Mouse (Mus musculus) lung, embryonic 16.5 days (tissue): ENCODE results near the gene Cass4. TPM values are rescaled to one million over a fixed set of nuclear protein-coding genes. Genes with fewer than 3 reads are reported as not detected.

ENCODE experiments used
- ATAC-seq: fragments of 200-750 bp; cut with Nextera tagmentation; 2 replicates; pipeline ENCODE4 v1.8.0; 2017; ENCODE audit warnings: low read depth, mild to moderate bottlenecking, moderate library complexity
- H3K27ac ChIP-seq: fragments of 300-500 bp; sonication (generic); 2 replicates; pipeline ENCODE4 v1.5.1; 2014; ENCODE audit warnings: mild to moderate bottlenecking, control low read depth, low read length
- H3K27me3 ChIP-seq: fragments of 300-500 bp; sonication (generic); 2 replicates; pipeline ENCODE4 v1.6.1; 2014; ENCODE audit warnings: low read depth, low read length, mixed read lengths; ENCODE audit not compliant: control insufficient read depth, insufficient read depth
- H3K36me3 ChIP-seq: fragments of 300-500 bp; sonication (generic); 2 replicates; pipeline ENCODE4 v1.6.1; 2014; ENCODE audit warnings: low read length; ENCODE audit not compliant: control insufficient read depth, insufficient read depth
- H3K4me1 ChIP-seq: fragments of 300-500 bp; sonication (generic); replicated peaks from 2 replicates; pipeline ENCODE4 v1.6.1; 2014; ENCODE audit warnings: low read length, mixed read lengths; ENCODE audit not compliant: control insufficient read depth, insufficient read depth
- H3K4me2 ChIP-seq: fragments of 300-500 bp; sonication (generic); 2 replicates; pipeline ENCODE4 v1.6.1; 2014; ENCODE audit warnings: low read depth, low read length, control low read depth
- H3K4me3 ChIP-seq: fragments of 300-500 bp; sonication (generic); 2 replicates; pipeline ENCODE4 v1.5.1; 2014; ENCODE audit warnings: mild to moderate bottlenecking, low read length, control low read depth
- H3K9ac ChIP-seq: fragments of 300-500 bp; sonication (generic); 2 replicates; pipeline ENCODE4 v1.6.1; 2014; ENCODE audit warnings: low read length, control low read depth
- H3K9me3 ChIP-seq: fragments of 300-500 bp; sonication (generic); 2 replicates; pipeline ENCODE4 v1.6.1; 2016; ENCODE audit warnings: low read length; ENCODE audit not compliant: control insufficient read depth
- WGBS: fragments of 180-500 bp; shearing (Covaris S2); extraction: QIAGEN DNeasy Blood & Tissue Kit; methylation state at CpG from one replicate; pipeline ENCODE4 v1.1.7; 2014; 5-methylcytosine and 5-hydroxymethylcytosine counted together
- polyA plus RNA-seq: library from polyadenylated mRNA; unstranded; fragments of >200 nt; fragmentation: Nextera tagmentation; extraction: Ambion mirVana; gene quantifications from 2 replicates; pipeline ENCODE4 v1.2.1, GENCODE M21; 2015

Cass4 gene
- polyA plus RNA-seq, 1 experiment from 2014 or later, result 9.0 TPM

DNA sequence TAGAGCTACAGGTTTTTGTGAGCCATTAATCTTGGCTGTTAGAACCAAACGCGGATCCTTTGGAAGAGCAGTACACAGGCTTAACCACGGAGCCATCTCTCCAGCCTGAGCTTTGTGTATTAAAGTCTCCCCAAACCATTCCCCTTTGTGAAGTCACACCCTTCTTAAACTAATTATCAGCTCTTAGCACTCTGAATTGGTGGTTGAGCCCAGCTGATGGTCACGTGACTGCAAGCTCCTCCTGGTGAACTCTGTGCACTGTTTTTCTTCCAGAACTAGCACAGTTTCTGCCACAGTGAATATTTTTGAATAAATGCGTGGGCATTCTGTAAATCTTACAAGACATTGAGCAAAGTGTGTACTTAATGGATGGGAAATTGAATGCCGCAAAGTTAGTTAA lies 47.6 kb downstream of the Cass4 start:
- Histone ChIP-seq H3K4me2 (peak overlapping the region; percentile 84), H3K4me3 (peak overlapping the region; percentile 82), H3K9ac (peak overlapping the region; percentile 79), H3K27ac (no peak overlapping the region), H3K9me3 (no peaks in the 10 kb centered on the region), H3K4me1 (peaks cover 9% of the 10 kb centered on the region), H3K27me3 (no peaks in the 10 kb centered on the region), H3K36me3 (peaks cover 5% of the 10 kb centered on the region)
- WGBS, result 28% methylated on average over 6 of the region's 6 CpGs
- no peak for ATAC-seq

DNA sequence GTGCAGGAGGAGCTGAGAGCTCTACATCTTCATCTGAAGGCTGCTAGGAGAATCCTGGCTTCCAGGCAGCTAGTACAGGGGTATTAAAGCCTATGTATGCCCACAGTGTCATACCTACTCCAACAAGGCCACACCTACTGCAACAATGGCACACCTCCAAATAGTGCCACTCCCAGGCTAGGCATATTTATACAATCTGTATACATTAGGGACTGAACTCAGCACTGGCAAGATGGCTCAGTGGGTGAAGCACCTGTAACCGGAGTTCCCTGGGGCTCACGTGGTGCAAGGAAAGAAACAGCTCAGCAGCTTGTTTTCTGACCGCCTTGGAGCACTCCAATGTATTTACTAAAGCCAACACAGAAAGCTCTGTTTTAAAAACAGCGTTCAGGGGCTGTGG lies 52.0 kb downstream of the Cass4 start:
- H3K4me1 ChIP-seq, result peaks cover 9% of the 10 kb centered on the region
- H3K4me3 ChIP-seq, result no peak overlapping the region
- no peaks in the 10 kb centered on the region for H3K9me3 ChIP-seq
- H3K36me3 ChIP-seq, result peaks cover 28% of the 10 kb centered on the region
- H3K4me2 ChIP-seq, result no peak overlapping the region
- ATAC-seq, result no peak
- no peaks in the 10 kb centered on the region for H3K27me3 ChIP-seq
- no peak overlapping the region for H3K9ac ChIP-seq
- no peak overlapping the region for H3K27ac ChIP-seq
- WGBS, result 87% methylated on average over 4 of the region's 4 CpGs

DNA sequence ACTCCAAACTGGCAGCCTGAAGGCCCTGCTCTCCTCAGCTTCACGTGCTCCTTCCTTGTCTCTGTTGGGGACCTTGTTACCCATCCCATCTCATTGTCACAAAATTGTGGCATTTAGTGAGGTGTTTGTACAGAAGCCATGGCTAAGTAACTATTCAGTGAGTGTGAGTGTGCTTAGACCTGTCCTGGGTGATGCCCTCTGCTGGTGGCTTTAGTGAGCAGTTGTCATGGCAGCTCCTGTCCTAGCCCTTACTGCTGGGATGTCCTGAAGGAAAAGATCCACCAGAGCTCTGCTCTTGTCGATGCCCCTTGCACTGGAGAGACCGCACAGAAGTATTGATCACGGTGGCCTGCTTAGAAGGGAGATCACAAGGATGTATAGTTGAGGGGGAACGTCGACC lies 53.7 kb downstream of the Cass4 start:
- H3K36me3 ChIP-seq, result peaks cover 33% of the 10 kb centered on the region
- 84% methylated on average over 6 of the region's 6 CpGs for WGBS
- no peaks in the 10 kb centered on the region for H3K4me1 ChIP-seq
- no peak overlapping the region for H3K9ac ChIP-seq
- ATAC-seq, result peak; percentile 64; the same call in 1 of the 2 replicates
- H3K27ac ChIP-seq, result no peak overlapping the region
- no peaks in the 10 kb centered on the region for H3K27me3 ChIP-seq
- no peak overlapping the region for H3K4me2 ChIP-seq
- no peak overlapping the region for H3K4me3 ChIP-seq
- no peaks in the 10 kb centered on the region for H3K9me3 ChIP-seq

DNA sequence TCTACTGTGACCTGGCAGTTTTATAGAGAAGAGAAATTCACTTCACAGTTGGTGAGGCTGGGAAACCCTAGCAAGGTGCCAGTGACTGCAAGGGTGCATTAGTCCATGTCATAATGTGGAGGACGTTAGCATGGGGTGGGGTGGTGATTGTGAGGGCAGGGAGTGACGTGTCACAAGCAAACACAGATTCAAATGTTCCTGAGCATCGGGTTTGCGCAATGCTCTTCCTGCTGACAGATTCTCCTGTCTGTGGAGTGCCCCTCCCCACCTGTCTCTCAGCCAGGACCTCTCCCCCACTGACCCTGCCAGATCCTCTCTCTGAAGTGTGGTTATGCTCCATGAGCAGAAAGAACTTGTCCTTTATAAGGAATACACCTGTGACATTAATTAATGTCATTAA lies 54.7 kb downstream of the Cass4 start:
- Histone ChIP-seq H3K36me3 (peaks cover 33% of the 10 kb centered on the region), H3K27ac (no peak overlapping the region), H3K4me3 (no peak overlapping the region), H3K4me1 (no peaks in the 10 kb centered on the region), H3K27me3 (no peaks in the 10 kb centered on the region), H3K9me3 (no peaks in the 10 kb centered on the region), H3K4me2 (no peak overlapping the region), H3K9ac (no peak overlapping the region)
- ATAC-seq, result no peak
- WGBS, result 83% methylated on average over 4 of the region's 4 CpGs

DNA sequence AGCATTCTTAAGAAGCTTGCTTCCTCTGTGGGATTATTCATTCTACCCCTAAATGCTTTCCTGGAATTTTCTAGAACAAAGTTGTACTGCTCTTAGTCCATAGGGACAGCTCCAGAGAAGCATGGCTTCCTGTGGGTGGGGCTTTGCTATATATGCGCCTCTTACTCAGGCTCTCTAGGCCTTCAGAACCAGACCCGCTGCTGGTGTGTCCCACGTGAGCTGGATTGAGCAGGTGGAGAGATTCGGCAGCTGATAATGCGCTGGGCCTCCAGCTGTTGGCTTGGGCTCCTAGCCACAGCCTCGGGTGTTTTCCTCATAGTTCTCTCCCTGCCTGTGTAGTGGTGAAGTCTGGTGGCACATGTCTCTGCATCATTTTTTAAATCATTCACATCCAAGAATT lies 57.0 kb downstream of the Cass4 start:
- H3K4me2 ChIP-seq, result no peak overlapping the region
- ATAC-seq, result no peak
- WGBS, result 83% methylated on average over 6 of the region's 6 CpGs
- H3K27ac ChIP-seq, result no peak overlapping the region
- no peak overlapping the region for H3K9ac ChIP-seq
- H3K4me3 ChIP-seq, result no peak overlapping the region
- H3K9me3 ChIP-seq, result no peaks in the 10 kb centered on the region
- no peaks in the 10 kb centered on the region for H3K4me1 ChIP-seq
- no peaks in the 10 kb centered on the region for H3K27me3 ChIP-seq
- H3K36me3 ChIP-seq, result peaks cover 30% of the 10 kb centered on the region

DNA sequence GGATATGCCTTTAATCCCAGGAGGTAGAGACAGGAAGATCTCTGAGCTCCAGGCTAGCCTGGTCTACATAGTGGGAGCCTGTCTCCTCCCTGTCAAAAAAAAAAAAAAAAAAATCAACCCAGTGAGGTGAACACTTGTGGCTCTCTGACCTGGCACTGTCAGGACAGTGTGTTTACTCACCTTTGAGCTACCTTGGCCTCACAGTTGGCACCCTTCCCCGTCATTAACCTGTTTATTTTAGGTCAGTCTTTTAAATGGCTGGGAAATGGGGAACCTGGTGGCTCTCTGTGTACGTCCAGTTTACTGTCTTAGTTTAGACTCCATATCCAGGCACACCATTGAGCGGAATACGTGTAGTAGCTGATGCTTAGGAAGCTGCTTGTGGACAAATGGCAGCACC lies 58.4 kb downstream of the Cass4 start:
- H3K9ac ChIP-seq, result no peak overlapping the region
- no peaks in the 10 kb centered on the region for H3K4me1 ChIP-seq
- peaks cover 19% of the 10 kb centered on the region for H3K36me3 ChIP-seq
- 84% methylated on average over 4 of the region's 4 CpGs for WGBS
- no peak overlapping the region for H3K27ac ChIP-seq
- ATAC-seq, result no peak
- H3K27me3 ChIP-seq, result no peaks in the 10 kb centered on the region
- no peak overlapping the region for H3K4me2 ChIP-seq
- H3K4me3 ChIP-seq, result no peak overlapping the region
- H3K9me3 ChIP-seq, result no peaks in the 10 kb centered on the region

DNA sequence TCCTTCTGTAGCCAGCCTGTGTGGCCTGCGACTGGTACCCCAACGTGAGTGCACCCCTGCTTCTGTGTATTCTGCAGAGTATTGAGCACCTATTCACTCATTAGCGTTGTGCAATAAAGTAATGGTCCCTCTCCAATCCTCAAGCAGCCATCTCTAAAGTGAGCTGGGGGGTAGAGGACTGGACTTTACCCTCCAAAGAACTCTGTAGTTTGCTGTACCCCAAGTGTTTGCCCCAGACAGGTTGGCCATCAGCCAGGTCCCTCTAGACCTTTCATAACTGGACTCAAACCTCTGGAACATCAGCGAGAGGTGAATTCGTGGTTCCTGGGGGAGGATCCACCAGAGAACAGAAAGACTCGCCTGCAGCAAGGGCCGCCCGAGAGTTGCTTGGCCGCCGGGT lies 58.9 kb downstream of the Cass4 start:
- no peak overlapping the region for H3K27ac ChIP-seq
- ATAC-seq, result no peak
- H3K9ac ChIP-seq, result no peak overlapping the region
- H3K9me3 ChIP-seq, result no peaks in the 10 kb centered on the region
- H3K4me1 ChIP-seq, result no peaks in the 10 kb centered on the region
- H3K27me3 ChIP-seq, result no peaks in the 10 kb centered on the region
- H3K4me2 ChIP-seq, result no peak overlapping the region
- no peak overlapping the region for H3K4me3 ChIP-seq
- peaks cover 17% of the 10 kb centered on the region for H3K36me3 ChIP-seq
- WGBS, result 91% methylated on average over 7 of the region's 10 CpGs

DNA sequence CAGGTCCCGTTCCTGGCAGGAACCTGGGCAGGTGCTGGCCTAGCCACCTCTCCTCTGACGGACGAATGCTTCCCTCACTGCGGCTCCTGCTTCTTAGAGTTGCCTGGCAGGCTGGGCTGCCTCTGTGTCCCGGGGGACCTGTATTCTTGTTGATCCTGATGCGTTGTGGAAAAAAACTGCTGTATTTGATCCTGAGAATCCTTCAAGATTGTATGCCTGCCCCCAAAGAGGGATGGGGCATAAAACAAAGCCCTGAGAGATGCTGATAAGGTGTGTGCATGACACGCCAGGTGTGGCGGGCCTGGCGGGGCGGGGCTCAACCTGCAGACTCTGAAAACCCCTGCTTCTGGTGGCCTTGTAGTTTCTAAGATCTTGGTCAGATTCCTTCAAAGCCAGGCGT lies 64.9 kb downstream of the Cass4 start, which contains the start of gene Gcnt7:
Gene Gcnt7 (minus strand): TSS at position 101 of the 400 bp plus-strand sequence.
- Histone ChIP-seq H3K4me2 (no peak within 1 kb of the TSS), H3K27me3 (no peaks in the 10 kb centered on the region), H3K36me3 (peaks cover 1% of the 10 kb centered on the region; the same call in 1 of the 2 replicates), H3K9ac (no peak within 1 kb of the TSS), H3K4me1 (no peaks in the 10 kb centered on the region), H3K27ac (no peak within 1 kb of the TSS), H3K9me3 (no peaks in the 10 kb centered on the region), H3K4me3 (no peak within 1 kb of the TSS)
- no peak for ATAC-seq
- WGBS, result 83% methylated on average over 11 of the region's 11 CpGs

DNA sequence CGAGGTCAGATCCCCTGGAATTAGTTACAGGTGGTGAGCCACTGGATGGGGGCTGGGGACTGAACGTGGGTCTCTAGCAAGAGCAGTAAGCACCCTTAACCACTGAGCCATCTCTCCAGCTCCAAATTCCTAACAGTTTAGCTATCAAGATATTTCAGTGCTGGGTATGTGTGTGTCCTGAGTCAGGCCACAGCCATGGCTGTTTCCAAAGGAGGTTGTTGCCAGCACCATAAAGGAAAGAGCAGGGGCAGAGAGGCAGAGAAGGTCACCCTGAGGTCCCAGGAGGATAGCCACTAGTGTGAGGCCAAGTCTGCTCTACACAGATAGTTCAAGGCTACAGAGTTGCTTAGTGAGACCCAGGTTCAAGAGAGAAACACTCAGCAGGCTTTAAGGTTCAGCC lies 67.1 kb downstream of the Cass4 start:
- Histone ChIP-seq H3K9me3 (no peaks in the 10 kb centered on the region), H3K36me3 (peaks cover 6% of the 10 kb centered on the region; the same call in 1 of the 2 replicates), H3K9ac (no peak overlapping the region), H3K27me3 (no peaks in the 10 kb centered on the region), H3K4me2 (no peak overlapping the region), H3K4me1 (no peaks in the 10 kb centered on the region), H3K4me3 (no peak overlapping the region), H3K27ac (no peak overlapping the region)
- ATAC-seq, result no peak
- WGBS, result 78% methylated on average over 2 of the region's 2 CpGs

DNA sequence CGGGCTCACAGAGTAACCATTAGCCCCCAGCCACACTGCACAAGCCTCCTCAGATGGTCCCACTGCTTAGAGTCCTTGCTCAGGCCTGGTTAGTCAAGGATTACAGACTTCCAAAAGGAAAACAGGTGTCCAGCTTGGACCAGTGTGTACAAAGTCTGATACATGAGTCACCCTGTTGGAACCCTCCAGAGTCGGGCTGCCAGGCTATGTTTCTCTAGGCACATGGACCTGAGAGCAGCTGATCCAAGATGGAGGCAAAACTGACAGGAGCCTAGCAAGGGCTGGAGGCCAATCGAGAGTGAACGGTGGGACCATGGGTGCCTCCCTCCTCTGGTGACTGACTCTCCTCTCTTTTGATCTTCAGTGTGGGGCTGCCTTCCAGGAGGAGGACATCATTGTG lies 69.2 kb downstream of the Cass4 start:
- Histone ChIP-seq H3K9ac (no peak overlapping the region), H3K27me3 (no peaks in the 10 kb centered on the region), H3K4me2 (no peak overlapping the region), H3K36me3 (peaks cover 16% of the 10 kb centered on the region), H3K9me3 (no peaks in the 10 kb centered on the region), H3K4me3 (no peak overlapping the region), H3K27ac (no peak overlapping the region), H3K4me1 (no peaks in the 10 kb centered on the region)
- ATAC-seq, result no peak
- 84% methylated on average over 4 of the region's 4 CpGs for WGBS
